Mouse (Mus musculus) cortical plate, adult 2 months (tissue): Measurements from ENCODE around the gene Tmem132d.

Experiments used
- CTCF ChIP-seq: fragments of 200-500 bp; IDR thresholded peaks from 2 replicates; pipeline ENCODE4 v1.5.1; 2011; ENCODE audit warnings: mild to moderate bottlenecking, control low read depth, low read length; ENCODE audit not compliant: insufficient read depth; ENCODE audit errors: extremely low read depth
- POLR2A ChIP-seq: fragments of 200-500 bp; IDR thresholded peaks from 2 replicates; pipeline ENCODE4 v1.6.1; 2011; ENCODE audit warnings: mild to moderate bottlenecking, low read length, control low read depth; ENCODE audit not compliant: insufficient read depth; ENCODE audit errors: extremely low read depth

DNA sequence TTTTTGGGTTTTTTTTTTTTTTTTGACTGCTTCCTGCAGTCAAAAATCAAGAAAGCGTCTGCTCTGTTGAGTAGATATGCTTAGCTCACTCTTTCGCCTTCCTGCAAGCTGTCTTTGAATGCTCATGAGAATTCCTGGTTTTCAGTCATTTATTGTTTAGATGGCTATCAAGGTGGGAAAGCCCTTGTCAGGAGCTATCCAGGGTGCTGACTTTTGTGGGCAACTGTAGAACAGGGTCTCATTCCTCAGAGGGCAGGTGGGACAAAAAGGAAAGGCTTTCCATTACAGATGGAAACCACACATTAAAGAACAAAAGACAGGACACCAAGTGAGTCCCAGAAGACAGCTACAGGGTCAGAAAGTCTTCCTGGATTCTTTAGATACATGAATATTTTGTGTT, 360.3 kb downstream of the Tmem132d start:
- TF ChIP-seq CTCF: no peak
- no peak for TF ChIP-seq POLR2A
